Mouse (Mus musculus): ENCODE measurements around the gene Fgfbp3. TPM values are rescaled to one million over a fixed set of nuclear protein-coding genes. Genes with fewer than 3 reads are reported as not detected.
"Not testable (repeated sequence)": the region's sequence is repeated elsewhere in the genome, so short reads cannot be mapped to it uniquely, and the experiment has no call there.

Gene Fgfbp3
- 2.1 and 4.9 TPM in 2 replicates for polyA plus RNA-seq (2012; rRNA removed)

GRCm38 (mm10) chr19:36919466-36919865, at the start of gene Fgfbp3:
Fgfbp3 (minus strand) TSS chr19:36919615.
- Histone ChIP-seq H3K4me3 (ENCODE audit: low read depth, low read length) (peak within 1 kb of the TSS; percentile 84), H3K27me3 (ENCODE audit: control insufficient read depth, insufficient read depth, low read length) (no peaks in the 10 kb centered on the region), H3K4me1 (ENCODE audit: control insufficient read depth, insufficient read depth, insufficient read length, low read length) (0 out of 2 replicates have a peak, but pooled peaks cover 2% of the 10 kb centered on the region), H3K27ac (ENCODE audit: insufficient read depth, low read depth, low read length) (no peak within 1 kb of the TSS), H3K36me3 (ENCODE audit: control insufficient read depth, insufficient read depth, low read length) (no peaks in the 10 kb centered on the region)
- WGBS, result 9% methylated on average over 12 of the region's 12 CpGs
- TF ChIP-seq CTCF (IDR thresholded peaks at IDR 0.05; ENCODE audit: extremely low read depth, insufficient read length, insufficient replicate concordance, low read depth, low read length) (no peak), POLR2A (IDR thresholded peaks at IDR 0.05; ENCODE audit: low read depth, low read length) (no peak)

GRCm38 (mm10) chr19:36962544-36963260, 43.3 kb upstream of the Fgfbp3 start:
- not testable (repeated sequence) for H3K4me1 ChIP-seq (ENCODE audit: control insufficient read depth, insufficient read depth, insufficient read length, low read length); H3K27ac ChIP-seq (ENCODE audit: insufficient read depth, low read depth, low read length); H3K4me3 ChIP-seq (ENCODE audit: low read depth, low read length); H3K27me3 ChIP-seq (ENCODE audit: control insufficient read depth, insufficient read depth, low read length)
- WGBS, result 92% methylated on average over 6 of the region's 6 CpGs
- peaks cover 50% of the 10 kb centered on the region for H3K36me3 ChIP-seq (ENCODE audit: control insufficient read depth, insufficient read depth, low read length)

GRCm38 (mm10) chr19:36961320-36961719, 41.9 kb upstream of the Fgfbp3 start:
- no peak overlapping the region for H3K27ac ChIP-seq (ENCODE audit: insufficient read depth, low read depth, low read length)
- WGBS, result 98% methylated on average over 1 of the region's 1 CpGs
- H3K27me3 ChIP-seq (ENCODE audit: control insufficient read depth, insufficient read depth, low read length), result no peaks in the 10 kb centered on the region
- TF ChIP-seq POLR2A (IDR thresholded peaks at IDR 0.05; ENCODE audit: low read depth, low read length), result no peak
- TF ChIP-seq CTCF (IDR thresholded peaks at IDR 0.05; ENCODE audit: extremely low read depth, insufficient read length, insufficient replicate concordance, low read depth, low read length), result no peak
- peaks cover 48% of the 10 kb centered on the region for H3K36me3 ChIP-seq (ENCODE audit: control insufficient read depth, insufficient read depth, low read length)
- H3K4me1 ChIP-seq (ENCODE audit: control insufficient read depth, insufficient read depth, insufficient read length, low read length), result no peaks in the 10 kb centered on the region
- no peak overlapping the region for H3K4me3 ChIP-seq (ENCODE audit: low read depth, low read length)

- 49% methylated on average over 4 of the region's 4 CpGs for WGBS
- H3K4me1 ChIP-seq (ENCODE audit: control insufficient read depth, insufficient read depth, insufficient read length, low read length), result no peaks in the 10 kb centered on the region
- TF ChIP-seq POLR2A (IDR thresholded peaks at IDR 0.05; ENCODE audit: low read depth, low read length) (no peak), CTCF (IDR thresholded peaks at IDR 0.05; ENCODE audit: extremely low read depth, insufficient read length, insufficient replicate concordance, low read depth, low read length) (no peak)
- no peak overlapping the region for H3K27ac ChIP-seq (ENCODE audit: insufficient read depth, low read depth, low read length)
- no peak overlapping the region for H3K4me3 ChIP-seq (ENCODE audit: low read depth, low read length)
- no peaks in the 10 kb centered on the region for H3K27me3 ChIP-seq (ENCODE audit: control insufficient read depth, insufficient read depth, low read length)
- peaks cover 40% of the 10 kb centered on the region for H3K36me3 ChIP-seq (ENCODE audit: control insufficient read depth, insufficient read depth, low read length)
These were observed 38.9 kb upstream of the Fgfbp3 start for GRCm38 (mm10) chr19:36958331-36958730.

GRCm38 (mm10) chr19:36953637-36954206, 34.3 kb upstream of the Fgfbp3 start:
- no peaks in the 10 kb centered on the region for H3K4me1 ChIP-seq (ENCODE audit: control insufficient read depth, insufficient read depth, insufficient read length, low read length)
- no peak overlapping the region for H3K27ac ChIP-seq (ENCODE audit: insufficient read depth, low read depth, low read length)
- TF ChIP-seq POLR2A (IDR thresholded peaks at IDR 0.05; ENCODE audit: low read depth, low read length) (no peak), CTCF (IDR thresholded peaks at IDR 0.05; ENCODE audit: extremely low read depth, insufficient read length, insufficient replicate concordance, low read depth, low read length) (no peak)
- H3K27me3 ChIP-seq (ENCODE audit: control insufficient read depth, insufficient read depth, low read length), result no peaks in the 10 kb centered on the region
- peaks cover 19% of the 10 kb centered on the region for H3K36me3 ChIP-seq (ENCODE audit: control insufficient read depth, insufficient read depth, low read length)
- 72% methylated on average over 4 of the region's 4 CpGs for WGBS
- H3K4me3 ChIP-seq (ENCODE audit: low read depth, low read length), result no peak overlapping the region

- Histone ChIP-seq H3K27me3 (ENCODE audit: control insufficient read depth, insufficient read depth, low read length) (no peaks in the 10 kb centered on the region), H3K27ac (ENCODE audit: insufficient read depth, low read depth, low read length) (no peak overlapping the region), H3K36me3 (ENCODE audit: control insufficient read depth, insufficient read depth, low read length) (no peaks in the 10 kb centered on the region), H3K4me1 (ENCODE audit: control insufficient read depth, insufficient read depth, insufficient read length, low read length) (no peaks in the 10 kb centered on the region), H3K4me3 (ENCODE audit: low read depth, low read length) (no peak overlapping the region)
- WGBS, result 91% methylated on average over 1 of the region's 1 CpGs
- TF ChIP-seq POLR2A (IDR thresholded peaks at IDR 0.05; ENCODE audit: low read depth, low read length) (no peak), CTCF (IDR thresholded peaks at IDR 0.05; ENCODE audit: extremely low read depth, insufficient read length, insufficient replicate concordance, low read depth, low read length) (no peak)
These were observed 20.6 kb upstream of the Fgfbp3 start for GRCm38 (mm10) chr19:36940064-36940463.

- TF ChIP-seq CTCF (IDR thresholded peaks at IDR 0.05; ENCODE audit: extremely low read depth, insufficient read length, insufficient replicate concordance, low read depth, low read length) (no peak), POLR2A (IDR thresholded peaks at IDR 0.05; ENCODE audit: low read depth, low read length) (no peak)
- Histone ChIP-seq H3K27ac (ENCODE audit: insufficient read depth, low read depth, low read length) (no peak overlapping the region), H3K27me3 (ENCODE audit: control insufficient read depth, insufficient read depth, low read length) (no peaks in the 10 kb centered on the region), H3K4me3 (ENCODE audit: low read depth, low read length) (no peak overlapping the region), H3K4me1 (ENCODE audit: control insufficient read depth, insufficient read depth, insufficient read length, low read length) (no peaks in the 10 kb centered on the region), H3K36me3 (ENCODE audit: control insufficient read depth, insufficient read depth, low read length) (no peaks in the 10 kb centered on the region)
These were observed 18.6 kb upstream of the Fgfbp3 start for GRCm38 (mm10) chr19:36938008-36938407.

All from small intestine, adult 2 months (tissue).